Mouse (Mus musculus) E14TG2a.4 (cell line): ENCODE results near the gene Mrps27.

ENCODE experiments used
- CTCF ChIP-seq: conservative IDR thresholded peaks from 2 replicates; pipeline ENCODE4 v1.5.1; 2014; ENCODE audit warnings: low read length
- NANOG ChIP-seq: IDR thresholded peaks from 2 replicates; pipeline ENCODE4 v1.6.1; 2014; ENCODE audit warnings: borderline replicate concordance, low read length, mixed read lengths
- POU5F1 ChIP-seq: IDR thresholded peaks from 2 replicates; pipeline ENCODE4 v1.6.1; 2014; ENCODE audit warnings: low read length, borderline replicate concordance

DNA sequence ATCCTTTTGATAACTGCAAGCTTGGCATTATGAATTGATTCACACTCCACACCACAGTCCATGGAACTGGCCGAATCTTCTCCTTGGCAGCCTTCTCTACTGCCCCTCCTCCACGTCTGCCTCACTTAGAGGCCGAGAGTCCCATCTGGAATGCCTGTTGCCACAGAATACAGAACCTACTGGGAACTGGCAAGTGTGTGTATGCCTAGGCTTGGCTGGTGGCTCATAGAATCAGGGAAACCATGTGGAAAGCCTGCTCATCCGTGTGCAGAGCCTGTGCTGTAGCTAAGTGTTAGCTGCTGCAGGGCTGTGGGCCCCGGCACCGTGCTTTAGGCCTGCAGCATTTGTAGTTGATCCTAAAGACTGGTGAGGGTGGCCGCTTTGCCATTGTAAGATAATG, 52.6 kb downstream of the Mrps27 start:
- TF ChIP-seq CTCF (no peak), POU5F1 (no peak), NANOG (no peak)
